Mouse (Mus musculus): ENCODE data around the gene Fnbp1. TPM values are rescaled to one million over a fixed set of nuclear protein-coding genes. Genes with fewer than 3 reads are reported as not detected.
A peak's percentile ranks its signal among the peaks of the same experiment; 100 is the strongest.

The Fnbp1 gene
- total RNA-seq, 2 experiments from 2014 or later: 48.6 to 60.9 TPM

DNA sequence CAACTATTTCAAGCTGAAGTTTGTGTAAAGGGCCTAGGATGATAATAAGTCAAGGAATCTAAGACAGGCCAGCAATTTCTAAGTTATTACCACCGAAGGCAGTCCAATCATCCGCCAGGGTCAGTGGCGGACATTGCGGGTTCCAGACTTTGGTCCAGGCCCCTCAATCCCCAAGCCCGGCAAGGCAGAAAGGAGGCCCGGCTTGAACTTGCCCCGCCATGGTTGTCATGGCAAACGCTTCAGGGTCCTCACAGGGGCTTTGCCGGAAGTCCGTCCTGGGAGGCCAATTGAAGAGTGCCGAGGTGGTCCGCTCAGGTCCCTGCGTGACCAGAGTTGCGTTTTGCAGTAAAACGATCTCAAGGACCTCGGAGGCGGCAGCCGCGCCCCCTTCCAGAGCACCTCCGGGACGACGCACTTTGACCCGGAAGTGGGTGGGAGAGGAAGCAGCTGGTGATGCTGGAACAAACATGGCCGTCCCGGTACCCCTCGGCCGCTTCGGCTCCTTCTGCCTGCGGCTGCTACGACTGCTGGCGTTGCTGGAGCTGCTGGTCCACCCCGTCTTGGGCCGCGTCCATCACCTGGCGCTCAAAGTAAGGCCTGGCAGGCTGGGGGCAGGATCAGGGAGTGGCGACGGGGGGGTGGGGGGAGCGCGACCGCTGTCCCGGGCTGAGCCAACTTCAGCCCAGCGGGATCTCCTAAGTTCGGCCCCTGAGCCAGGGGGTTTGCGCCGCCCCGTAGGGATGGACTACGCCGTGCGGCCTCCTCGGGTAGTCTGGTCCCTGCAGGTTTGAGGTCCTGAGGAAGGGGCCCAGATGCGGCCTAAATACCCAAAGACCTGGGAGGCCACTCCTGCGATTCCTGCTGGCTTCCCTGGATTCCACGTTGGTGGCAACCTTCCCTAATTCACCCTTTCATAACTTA, 10.3 kb upstream of the Fnbp1 start, which contains the start of gene Gpr107:
Gene Gpr107 (plus strand): TSS at position 425 of the 921 bp plus-strand sequence.
- intact Hi-C loops (cut with DNase I): loop anchor here (2.0 kb wide), 1 partner anchor 127 kb away; no protein-coding TSS in a partner anchor
- DNase-seq: peak; percentile 85 to 93

DNA sequence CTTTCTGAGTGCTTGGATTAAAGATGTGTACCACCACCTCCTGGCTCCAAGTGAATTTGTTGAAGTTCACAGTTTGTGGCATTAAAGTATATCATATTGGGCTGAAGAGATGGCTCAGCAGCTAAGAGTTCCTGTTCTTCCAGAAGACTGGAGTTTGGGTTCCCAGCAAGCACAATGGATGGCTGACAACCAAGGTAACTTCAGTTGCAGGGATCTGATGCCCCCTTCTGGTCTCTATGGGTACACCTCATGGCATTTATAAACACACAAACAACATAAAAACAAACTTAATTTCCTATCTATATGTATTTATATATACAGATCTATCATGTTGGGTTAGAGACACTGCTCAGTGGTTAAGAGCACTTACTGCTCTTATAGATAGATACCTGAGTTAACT, 9.0 kb upstream of the Fnbp1 start:
- intact Hi-C loops (cut with DNase I): loop anchor here (2.0 kb wide), 1 partner anchor 126 kb away; no protein-coding TSS in a partner anchor
- DNase-seq: no peak

DNA sequence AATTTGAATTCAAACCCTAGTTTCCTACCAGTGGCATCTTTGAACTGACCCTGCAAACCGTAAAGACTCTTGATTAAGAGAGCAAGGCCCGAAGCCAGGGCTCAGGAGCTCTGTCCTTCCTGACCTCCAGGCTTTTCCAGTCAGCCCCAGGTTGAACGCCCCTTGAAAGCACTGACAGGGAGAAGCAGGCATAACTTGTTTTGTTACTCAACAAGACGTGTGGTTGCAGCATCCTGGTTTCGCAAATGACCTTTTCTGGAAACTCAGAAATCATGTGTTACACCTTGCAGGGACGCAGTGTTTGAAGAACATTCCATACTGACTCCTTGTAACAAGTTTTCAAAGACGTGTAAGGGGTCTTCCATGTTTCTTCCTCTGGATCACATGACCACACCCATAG, 5.2 kb upstream of the Fnbp1 start:
- no peak for DNase-seq
- intact Hi-C loops (cut with DNase I): no loop called here

DNA sequence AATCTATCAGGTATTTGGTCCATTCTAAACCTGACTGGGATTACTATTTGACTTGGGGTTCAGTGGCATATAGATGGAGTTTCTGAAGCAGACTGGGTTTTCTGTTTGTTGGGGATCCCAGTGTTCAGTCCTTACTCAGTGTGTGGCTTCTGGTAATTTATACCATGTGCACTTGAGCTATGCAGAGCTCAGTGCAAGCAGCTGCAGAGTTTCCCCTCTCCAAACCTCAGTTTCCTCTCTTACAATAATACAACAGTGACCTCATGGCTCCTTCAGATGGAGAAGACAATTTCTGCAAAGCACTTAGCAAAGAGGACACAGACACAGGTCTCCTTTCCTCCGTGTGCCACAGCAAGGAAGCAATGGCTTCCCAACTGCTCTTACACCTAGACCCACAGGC, 3.1 kb upstream of the Fnbp1 start:
- intact Hi-C loops (cut with DNase I): no loop called here
- DNase-seq: no peak

DNA sequence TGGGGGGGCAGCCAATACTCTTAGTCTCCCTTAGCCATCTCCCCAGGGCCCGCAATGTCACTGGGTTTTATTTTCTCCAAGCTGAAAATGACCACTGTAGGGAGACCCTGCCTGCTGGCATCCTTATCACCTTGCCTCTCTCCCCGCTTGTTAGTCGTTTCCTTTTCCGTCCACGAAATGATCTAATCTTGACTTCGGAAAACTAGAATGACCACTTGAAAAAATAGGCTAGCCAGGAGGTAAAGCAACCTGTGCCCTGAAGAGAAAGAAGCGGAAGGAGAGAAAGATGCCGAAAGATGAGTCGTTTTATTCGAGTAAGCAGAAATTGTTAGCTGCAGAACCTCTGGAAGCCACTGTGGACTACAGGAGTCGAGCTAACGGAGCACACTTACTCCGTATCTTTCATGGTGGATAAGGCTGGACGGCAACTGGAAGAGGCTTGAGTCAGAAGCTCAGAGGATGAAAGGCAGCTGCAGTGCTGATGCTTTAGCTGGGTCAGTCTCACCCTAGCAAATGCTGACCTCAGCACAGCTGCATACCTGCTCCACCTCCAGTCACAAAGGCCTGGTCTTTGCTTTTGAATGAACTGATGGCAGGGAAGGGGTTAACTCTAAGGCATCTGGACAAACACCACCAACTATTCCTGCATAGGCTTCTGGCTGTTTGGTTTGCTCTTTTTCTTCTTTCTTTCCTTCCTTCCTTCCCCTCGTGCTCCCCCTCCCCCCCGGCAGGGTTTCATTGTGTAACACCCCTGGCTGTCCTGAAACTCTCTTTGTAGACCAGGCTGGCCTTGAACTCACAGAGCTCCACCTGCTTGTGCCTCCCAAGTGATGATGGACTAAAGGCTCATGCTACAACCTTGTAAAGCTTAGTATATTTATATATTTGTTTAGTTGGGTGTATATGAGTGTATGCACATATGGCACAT, 2.2 kb upstream of the Fnbp1 start:
- intact Hi-C loops (cut with DNase I): loop anchor here (2.0 kb wide), 1 partner anchor 119 kb away; no protein-coding TSS in a partner anchor
- DNase-seq: no peak

DNA sequence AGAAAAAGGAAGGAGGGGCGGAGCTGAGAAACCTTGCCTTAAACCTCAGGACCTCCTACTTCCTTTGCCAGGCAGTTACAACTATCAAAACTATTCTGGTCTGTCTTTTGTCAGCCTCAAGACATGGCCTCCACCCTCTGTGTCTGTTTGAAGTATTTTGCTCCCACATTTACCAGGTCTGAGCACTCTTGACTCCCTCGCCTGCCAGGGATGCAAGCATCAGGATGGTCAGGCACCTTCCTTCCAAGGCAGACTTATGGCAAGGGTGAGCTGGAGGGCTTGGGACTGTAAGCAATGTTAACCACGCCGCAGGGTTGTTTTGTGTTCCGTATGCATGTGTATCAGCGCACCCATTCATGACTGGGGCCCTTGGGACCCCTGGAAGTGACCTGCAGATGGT, 1.5 kb upstream of the Fnbp1 start:
- intact Hi-C loops (cut with DNase I): loop anchor here (2.0 kb wide), 1 partner anchor 119 kb away; no protein-coding TSS in a partner anchor

DNA sequence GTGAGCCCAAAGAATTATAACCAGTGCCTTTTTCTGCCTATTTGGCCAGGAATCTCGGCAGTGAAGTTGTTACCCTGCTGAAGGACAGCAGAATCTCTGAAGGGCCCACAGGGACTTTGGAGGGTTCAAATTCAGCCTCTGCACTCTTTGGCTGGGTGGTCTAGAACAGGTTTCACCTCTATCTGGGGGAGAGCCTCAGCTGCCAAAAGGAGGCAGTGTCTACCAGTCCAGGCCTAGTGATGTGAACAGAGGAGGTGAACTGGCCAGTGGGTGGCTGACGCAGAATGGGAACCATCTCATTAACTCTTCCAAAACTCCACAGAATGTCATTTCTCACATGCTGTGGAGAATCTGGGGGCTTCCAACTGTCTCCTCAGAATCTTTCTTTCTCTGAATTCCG, 697 bp upstream of the Fnbp1 start:
- no peak for DNase-seq
- intact Hi-C loops (cut with DNase I): loop anchor here (2.0 kb wide), 1 partner anchor 118 kb away; no protein-coding TSS in a partner anchor

More for the DNA sequence above, 1.5 kb upstream of the Fnbp1 start:
- DNase-seq: no peak

DNA sequence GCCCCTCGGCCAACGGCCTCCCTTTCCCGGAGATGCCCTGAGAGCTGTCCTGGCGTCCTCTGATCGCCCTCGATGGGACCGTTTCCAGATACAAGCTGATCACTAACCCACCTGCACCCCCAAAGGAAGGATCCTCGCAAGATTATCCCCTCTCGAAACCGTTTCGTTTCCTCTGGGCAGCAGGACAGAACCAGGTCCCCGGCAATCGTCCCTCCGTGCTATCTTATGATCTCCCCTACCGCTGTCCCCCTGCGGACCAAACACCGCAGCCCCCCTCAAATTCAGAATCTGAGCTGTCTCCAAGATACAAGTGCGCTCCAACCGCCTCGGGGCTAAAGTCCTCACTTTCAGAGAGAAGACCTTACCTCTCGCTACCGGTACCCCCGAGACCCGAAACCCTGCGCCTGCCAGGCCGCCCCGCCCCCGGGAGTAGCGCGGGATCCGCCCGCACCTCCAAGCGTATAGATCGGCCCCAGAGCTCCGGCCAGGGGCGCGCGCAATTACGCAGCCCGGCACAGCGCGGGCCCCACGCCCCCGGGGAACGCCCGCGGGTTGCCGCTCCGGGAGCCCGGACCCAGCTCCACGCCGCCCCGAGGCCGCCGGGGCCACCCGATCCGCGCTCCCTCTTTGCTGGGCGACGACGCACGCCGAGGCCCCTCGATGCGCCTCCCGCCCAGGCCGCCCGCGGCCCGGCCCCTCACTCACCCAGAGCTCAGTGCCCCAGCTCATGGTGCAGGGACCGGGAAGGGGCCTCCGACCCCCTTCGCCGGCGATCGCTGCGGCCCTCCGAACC, 538 bp downstream of the Fnbp1 start:
- intact Hi-C loops (cut with DNase I): no loop called here
- peak in 1 of 2 experiments; percentile 57 for DNase-seq

DNA sequence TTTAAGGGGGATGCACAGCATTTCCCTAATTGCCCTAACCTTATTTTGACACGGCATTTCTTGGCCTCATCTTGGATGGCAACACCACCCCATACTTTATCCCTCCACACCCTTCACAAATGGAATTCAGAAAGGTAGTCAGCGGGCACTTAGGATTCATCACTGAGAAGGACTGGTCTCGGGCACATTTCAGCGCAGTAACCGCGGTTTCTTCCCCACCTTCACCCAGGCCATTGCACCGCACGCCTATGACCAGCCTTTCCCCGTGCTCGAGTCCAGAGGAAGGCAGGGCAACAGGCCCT, 1.1 kb downstream of the Fnbp1 start:
- DNase-seq: peak in 1 of 2 experiments; percentile 53
- intact Hi-C loops (cut with DNase I): no loop called here

DNA sequence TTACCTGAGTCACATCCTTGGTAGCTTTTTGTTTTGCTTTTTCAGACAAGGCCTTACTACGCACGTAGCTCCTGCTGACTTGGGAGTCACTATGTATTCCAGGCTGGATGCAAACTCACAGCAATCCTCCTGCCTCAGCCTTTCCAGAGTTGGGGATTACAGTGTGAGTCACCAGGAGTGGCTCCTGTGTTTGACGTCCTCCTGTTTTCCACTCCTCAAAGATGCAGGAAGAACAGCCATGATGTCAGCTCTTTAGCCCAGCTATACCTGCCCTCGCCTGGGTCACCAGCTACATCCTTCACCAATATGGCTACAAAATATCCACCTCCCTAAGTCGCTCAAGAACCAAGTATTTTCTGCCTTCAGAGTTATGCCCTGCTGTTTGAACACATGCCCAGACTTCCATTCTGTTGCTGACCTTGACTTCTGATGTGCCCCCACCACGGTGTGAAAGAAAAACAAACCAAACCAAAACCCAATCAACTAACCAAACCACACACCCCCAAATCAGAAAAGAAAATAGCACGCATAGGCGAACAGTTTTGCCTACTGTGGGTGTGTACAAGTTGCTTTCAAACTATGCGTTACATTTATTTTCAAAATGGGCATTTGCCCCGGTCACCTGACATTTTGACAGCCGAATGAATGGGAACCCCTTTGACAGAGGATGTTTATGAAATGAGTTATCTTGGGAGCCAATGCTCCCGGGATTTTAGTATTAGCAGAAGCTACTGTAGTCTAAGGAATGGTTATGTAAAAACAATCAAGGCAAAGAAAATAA, 1.6 kb downstream of the Fnbp1 start:
- DNase-seq: no peak
- intact Hi-C loops (cut with DNase I): no loop called here

DNA sequence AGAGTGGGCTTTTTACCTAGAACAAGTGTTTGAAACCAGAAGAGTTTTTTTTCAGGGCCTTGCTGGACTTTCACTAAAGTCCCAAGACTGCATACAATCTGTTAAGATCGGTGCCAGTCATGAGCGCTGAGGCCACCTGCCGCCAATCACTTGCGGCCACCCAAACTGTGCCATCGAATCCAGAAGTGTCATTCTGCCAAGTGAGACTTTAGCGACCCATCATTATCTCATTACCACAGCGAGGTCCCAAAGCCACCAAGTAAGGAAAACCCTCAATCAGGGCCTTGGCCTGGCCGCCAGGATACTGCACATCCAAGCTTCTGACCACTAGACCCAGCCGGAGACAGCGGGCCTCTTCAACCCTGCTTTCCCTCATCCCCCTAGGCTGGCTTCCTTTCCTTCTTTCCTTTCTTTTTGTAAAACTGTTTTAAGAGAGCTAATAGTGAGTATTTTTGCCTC, 2.6 kb downstream of the Fnbp1 start:
- intact Hi-C loops (cut with DNase I): no loop called here
- no peak for DNase-seq

DNA sequence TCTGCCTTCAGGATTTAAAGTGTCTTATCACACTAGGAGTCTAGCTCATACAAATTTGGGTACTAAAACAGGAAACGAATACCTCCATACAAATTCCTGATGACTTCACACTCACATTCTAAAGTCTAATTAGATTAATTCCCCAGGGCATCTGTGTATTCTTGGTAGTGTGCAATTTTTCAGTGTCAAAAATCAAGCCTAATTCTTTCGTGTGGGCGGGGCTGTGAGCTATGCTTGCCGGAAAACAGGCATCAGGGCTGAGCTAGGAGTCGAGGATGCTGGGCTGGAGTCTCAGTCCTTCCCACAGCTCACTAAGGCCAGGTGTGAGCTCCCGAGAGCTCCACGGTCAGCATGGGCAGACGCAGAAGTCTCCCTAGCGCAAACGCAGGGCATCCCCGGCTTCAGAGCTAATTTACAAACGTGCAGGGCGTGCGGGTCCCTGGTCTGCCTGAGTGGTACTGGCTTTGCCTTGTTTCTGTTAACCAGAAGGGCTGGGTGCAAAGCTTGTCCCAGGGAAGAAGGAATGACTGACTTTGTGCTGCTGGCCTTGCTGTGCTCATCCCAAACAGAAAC, 4.7 kb downstream of the Fnbp1 start:
- no peak for DNase-seq
- intact Hi-C loops (cut with DNase I): no loop called here

DNA sequence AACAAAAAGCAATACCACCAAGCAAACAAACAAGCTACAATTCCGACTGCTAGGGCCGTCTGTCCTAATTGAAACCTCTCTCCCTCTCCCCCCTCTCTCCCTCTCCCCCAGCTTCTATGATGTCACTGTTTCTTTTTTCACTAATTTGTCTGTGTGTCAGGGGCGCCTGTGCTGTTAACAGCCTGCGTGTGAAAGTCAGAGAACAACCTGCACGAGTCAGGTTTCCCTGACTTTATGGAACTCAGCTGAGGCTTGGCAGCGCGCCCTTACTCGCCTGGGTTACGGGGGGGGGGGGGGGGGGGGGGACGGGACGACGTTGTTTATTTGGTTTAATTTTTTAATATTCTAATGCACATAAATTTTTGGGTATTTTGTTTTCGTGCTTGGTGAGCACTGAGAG, 5.5 kb downstream of the Fnbp1 start:
- intact Hi-C loops (cut with DNase I): no loop called here
- no peak for DNase-seq

DNA sequence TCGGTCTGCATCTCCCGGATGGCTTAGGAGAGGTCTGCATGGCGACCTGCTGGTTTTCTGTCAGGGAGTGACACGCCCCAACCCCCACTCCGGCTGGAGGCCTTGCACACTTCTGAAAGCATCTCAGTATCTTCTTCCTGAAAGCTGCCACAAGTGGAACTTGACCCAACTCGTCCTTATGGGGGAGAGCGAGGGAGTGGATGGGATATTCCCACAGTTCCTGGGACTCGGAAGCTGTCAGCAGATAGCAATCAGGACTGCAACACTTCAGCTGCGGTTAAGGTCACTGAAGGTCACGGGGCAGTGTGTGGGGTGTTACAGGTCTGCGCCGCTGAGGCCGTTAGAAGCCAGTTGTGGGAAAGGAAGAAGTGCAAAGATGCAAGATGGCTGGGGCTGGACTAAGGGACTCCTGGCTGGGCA, 6.3 kb downstream of the Fnbp1 start:
- DNase-seq: no peak
- intact Hi-C loops (cut with DNase I): no loop called here

DNA sequence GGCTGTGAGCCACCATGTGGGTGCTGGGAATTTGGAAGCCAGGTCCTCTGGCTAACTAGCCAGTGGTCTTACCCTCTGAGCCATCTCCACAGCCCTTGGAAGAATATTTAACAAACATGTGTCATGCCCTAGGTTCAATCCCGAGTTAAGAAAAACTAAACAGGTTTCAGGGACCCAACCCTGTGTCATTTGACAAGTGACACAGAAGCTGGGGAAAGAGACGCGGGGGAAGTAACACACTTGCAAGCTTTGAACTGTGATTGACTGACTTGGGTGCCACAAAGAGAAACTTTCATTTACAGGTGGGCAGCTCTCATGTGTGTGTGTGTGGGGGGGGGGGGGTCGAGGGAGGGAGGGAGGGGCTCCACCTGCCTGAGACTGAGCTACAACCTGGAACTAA, 7.8 kb downstream of the Fnbp1 start:
- no peak for DNase-seq
- intact Hi-C loops (cut with DNase I): no loop called here

DNA sequence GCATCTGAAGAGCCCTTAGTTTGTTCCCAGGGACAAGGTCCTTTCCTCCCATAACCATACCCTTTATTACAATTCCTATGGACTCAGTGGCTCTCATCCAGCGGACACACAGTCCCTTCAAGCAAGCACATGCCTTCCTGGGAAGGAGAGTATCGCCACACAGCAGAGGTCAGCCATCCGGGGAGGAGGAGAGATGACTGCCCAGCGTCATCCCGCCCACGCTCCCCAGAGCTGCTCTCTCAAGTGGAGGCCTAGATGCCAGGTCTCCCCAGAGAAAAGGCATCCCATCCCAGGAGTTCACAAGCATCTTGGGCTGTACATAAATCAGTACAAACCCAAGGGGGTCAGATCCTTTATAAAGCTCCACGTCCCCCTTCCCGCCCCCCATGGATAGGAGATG, 9.1 kb downstream of the Fnbp1 start:
- intact Hi-C loops (cut with DNase I): no loop called here
- peak in 1 of 2 experiments; percentile 47 for DNase-seq

DNA sequence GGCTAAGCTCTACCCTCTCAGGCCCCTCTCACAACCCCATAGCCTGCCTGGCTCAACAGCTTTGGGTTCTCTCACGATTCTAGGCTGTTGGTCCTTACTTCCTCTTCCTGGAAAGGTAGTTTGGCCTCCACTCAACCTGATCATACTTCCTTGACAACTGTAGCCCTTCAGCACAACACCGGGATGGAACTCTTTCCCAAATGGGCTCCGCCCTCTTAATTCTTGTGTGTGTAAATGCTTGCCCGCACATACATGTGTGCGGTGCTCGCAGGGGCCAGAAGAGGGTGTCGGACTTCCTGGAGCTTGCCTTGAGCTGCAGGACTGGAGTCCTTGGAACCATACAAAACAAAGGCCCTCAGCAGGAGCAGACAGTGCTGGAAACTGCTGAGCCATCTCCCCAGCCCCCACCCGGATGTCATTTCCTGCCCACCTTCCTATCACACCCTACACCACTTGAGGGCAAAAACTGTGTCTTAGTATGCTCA, 11.0 kb downstream of the Fnbp1 start:
- intact Hi-C loops (cut with DNase I): no loop called here
- DNase-seq: peak in 1 of 2 experiments; percentile 53

DNA sequence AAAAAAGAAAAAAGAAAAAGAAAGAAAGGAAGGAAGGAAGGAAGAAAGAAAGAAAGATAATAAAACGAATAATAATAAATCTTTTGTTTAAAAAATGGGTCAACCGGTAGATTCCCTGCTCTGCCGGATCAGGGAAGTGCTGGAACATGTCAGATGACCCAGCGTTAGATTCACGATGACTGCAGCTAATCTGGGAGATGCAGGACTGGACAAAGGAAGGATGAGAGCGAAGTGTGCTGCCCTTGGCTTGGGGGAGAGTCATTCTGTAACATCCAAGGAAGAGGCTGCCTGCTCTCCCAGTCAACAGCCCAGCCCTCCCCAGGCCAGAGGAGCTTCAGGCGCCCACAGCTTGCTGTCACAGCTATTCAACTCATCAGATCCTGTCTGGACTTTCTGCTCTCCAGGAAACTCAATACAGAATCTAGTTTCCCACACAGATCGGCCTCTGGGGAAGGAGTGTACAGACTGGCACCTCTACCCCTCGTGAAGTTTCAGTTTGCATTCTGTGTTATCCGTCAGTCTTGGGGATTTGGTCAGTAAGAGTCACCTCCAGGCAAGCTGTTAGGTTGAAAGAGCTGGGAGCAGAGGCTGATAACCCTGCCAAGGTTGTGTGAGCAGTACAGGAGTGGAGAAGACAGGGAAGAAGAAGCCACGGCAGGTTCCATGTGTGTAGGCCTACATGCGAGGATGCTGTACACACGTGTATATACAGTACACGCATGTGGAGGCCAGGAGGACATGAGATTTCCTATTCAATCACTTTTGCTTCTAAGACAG, 11.9 kb downstream of the Fnbp1 start:
- intact Hi-C loops (cut with DNase I): no loop called here
- no peak for DNase-seq

Measured in heart, postnatal 10 days (tissue).